Mouse (Mus musculus): ENCODE data around the gene Trabd2b. TPM values are rescaled to one million over a fixed set of nuclear protein-coding genes. Genes with fewer than 3 reads are reported as not detected.

Trabd2b gene
- total RNA-seq, 2 experiments from 2014 or later: 2.2 to 2.7 TPM

GRCm38 (mm10) chr4:114583546-114584144, 177.1 kb downstream of the Trabd2b start:
- DNase-seq: peak; percentile 50
- intact Hi-C loops (cut with DNase I): no loop called here

DNA sequence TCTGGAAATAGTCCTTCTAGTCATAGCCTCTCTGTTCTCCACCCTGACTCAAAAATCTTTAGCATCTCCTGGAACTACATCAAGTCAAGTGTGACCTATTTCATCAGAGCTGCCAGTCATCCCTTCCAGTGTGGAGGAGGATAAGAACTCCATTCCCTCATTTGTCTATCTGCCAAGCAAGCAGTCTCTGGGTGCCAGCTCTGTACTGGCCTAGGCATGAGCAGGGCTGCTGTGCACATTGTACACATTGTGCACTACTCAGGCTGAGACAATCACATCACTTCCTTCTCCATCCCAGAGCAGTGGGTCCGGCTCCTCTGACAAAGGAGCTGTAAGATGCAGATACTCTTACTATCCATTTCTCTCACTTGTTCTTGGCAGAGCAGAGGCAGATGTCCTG, 178.2 kb downstream of the Trabd2b start:
- intact Hi-C loops (cut with DNase I): no loop called here
- no peak for DNase-seq

- peak; percentile 20 for DNase-seq
- intact Hi-C loops (cut with DNase I): no loop called here
These were observed 187.2 kb downstream of the Trabd2b start for GRCm38 (mm10) chr4:114593554-114594215.

DNA sequence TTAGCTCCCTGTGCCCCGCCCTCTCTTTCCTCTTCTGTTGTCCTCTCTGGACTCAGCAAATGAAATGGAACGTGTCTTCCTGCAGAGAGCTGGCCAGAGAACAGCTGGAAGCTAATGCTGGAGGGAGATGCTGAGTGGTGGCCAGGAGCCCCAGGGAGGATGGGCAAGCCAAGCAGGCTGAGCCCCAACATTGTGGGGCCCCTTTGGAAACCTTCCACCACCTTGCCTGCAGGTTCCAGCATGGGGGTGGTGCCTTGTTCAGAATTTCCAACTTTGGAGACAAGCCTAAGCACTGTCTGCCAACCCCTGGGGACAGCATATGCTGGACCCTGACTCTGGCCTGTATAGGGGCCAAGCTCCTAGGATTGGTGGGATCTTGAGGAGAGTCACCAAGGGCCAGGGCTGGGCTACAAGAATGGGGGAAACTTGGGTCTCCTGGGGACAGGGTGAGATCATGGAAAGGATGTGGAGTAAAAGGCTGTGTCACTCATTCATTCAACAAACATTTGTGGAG, 188.7 kb downstream of the Trabd2b start:
- intact Hi-C loops (cut with DNase I): no loop called here

DNA sequence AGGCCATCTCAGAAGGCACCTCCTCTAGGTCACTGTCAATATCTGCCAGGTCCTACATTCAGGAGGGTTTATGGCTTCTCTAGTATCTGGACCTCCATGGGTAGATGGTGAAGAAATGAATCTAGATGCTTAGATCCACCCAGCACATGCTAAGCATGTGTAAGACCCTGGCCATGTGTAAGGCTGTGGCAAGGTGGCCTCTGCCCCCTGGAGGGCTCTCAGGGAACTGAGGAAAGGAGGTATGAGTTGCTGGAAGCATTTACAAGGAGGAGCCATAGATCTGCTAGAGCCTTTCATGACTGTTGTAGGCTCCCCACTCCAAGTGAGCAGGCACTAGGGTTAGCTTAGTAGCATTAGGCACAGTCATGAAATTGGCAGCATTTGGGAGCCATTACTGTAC, 192.6 kb downstream of the Trabd2b start:
- intact Hi-C loops (cut with DNase I): no loop called here
- peak; percentile 27 for DNase-seq

More for the DNA sequence above, 188.7 kb downstream of the Trabd2b start:
- peak; percentile 72 for DNase-seq

DNA sequence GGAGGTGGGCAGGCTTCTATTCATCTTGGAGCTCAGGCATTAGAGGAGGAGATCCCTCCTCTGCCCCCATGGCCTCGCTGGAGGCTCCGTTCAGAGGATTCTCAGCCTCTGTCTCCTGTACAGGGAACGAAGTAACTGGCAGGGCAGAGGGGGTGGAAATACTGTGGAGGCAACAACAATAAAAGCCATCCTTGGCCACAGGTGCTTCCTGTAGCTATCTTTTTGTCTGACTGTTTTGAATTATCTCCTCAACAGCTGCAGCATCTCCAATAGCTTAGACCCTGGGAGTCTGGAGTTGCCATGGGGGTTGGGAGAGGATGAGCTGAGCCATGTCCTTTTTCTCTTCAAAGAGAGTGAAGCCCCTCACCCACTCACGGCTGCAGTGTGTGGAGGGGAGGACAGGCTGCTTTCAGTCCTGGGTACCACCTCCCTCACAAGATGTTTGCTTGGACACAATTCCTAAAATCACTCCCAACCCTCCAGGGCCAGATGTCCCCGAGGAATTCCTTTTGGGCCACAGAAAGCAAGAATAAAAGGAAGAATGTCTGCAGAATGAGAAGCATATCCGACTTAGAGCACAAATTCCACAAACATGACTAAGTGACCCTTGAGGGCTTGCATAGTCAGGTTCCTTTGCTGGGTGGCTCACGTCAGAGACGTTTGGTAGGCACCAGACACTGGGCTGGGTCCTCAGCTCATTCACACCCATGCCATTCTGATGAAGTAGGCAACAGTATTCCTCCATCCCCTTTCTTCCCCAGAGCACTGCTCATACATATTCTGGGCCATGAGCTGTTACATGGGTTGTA, 194.9 kb downstream of the Trabd2b start:
- intact Hi-C loops (cut with DNase I): no loop called here
- DNase-seq: no peak

- DNase-seq: no peak
- intact Hi-C loops (cut with DNase I): no loop called here
These were observed 199.1 kb downstream of the Trabd2b start for GRCm38 (mm10) chr4:114605670-114606069.

DNA sequence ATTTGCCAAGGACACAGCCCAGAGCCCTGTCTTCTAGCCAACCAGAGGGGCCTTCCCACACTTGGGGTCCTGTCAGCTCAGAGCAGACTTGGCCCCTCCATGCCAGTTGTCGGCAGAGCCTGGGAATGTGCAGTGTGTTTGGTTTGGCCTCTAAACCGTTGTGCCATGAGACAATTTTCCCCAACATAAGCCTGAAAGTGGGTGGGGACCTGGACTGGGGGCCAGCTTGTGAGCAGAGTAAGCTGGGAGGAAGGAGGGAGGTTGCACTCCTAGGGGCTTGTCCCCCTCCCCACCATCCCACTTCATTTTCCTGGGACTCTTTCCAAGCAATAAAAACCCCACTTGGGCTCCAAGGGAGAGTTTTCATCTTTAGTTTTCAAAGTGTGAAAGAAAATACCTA, 201.3 kb downstream of the Trabd2b start:
- intact Hi-C loops (cut with DNase I): no loop called here

GRCm38 (mm10) chr4:114609297-114609696, 202.8 kb downstream of the Trabd2b start:
- intact Hi-C loops (cut with DNase I): no loop called here
- DNase-seq: no peak

More for the DNA sequence above, 201.3 kb downstream of the Trabd2b start:
- DNase-seq: no peak

GRCm38 (mm10) chr4:114611166-114611929, 204.8 kb downstream of the Trabd2b start:
- intact Hi-C loops (cut with DNase I): no loop called here
- DNase-seq: peak; percentile 74

DNA sequence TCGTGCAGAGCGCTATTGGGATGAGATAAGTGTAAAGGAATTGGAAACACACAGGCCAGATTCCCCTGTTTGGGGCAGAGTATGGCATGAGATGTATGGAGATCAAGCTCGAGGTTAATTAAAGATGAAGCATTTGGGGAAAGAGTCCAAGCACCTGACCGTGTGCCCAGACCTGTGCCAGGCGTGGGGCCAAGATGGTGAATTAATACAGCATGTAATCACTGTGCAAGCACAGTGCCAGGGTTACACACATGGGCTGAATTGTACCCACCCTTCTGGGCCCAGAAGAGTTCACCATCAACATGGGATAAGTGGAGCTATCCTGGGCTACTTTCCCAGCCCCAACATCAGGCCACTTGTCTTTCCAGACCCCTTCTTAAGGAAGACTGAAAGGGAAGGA, 205.5 kb downstream of the Trabd2b start:
- intact Hi-C loops (cut with DNase I): no loop called here
- DNase-seq: peak; percentile 75

DNA sequence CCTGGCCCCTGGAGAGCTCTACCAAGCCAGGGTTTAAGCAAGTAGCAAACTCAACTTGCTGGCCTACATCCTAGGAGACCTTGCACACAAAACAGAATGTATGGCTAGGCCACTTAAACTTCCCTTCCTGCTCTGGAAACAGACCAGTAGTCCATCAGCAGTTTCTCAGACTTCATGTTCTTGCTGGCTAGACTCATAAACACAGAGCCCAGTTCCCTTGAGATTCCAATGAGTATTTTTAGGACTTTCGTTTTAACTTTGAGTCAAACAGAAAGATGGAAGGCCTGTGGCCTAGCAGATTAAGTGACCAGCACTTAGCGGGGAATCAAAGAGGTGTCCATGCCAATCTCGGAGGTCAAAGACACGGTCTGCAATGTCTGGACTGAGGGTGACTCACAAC, 206.3 kb downstream of the Trabd2b start:
- DNase-seq: no peak
- intact Hi-C loops (cut with DNase I): no loop called here

GRCm38 (mm10) chr4:114614086-114614485, 207.6 kb downstream of the Trabd2b start:
- peak; percentile 37 for DNase-seq
- intact Hi-C loops (cut with DNase I): no loop called here

DNA sequence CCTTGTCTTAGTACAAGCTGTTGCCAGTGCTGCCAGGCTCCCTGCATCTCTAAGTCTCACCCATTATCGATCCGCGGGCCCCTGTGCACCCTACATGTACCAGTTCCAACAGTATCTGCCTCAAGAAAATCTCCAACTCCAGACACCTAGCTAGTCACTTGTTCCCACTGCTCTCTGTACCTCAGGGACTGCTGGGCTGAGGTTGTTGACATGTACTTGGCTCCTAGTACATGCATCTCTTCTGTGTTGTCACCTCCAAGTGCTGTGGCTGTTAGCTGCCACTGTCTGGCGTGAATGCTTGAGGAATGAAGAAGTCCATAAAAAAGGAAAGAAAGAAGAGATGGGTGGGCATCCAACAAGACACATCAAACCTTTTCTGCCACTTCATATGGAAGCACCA, 209.2 kb downstream of the Trabd2b start:
- no peak for DNase-seq
- intact Hi-C loops (cut with DNase I): no loop called here

DNA sequence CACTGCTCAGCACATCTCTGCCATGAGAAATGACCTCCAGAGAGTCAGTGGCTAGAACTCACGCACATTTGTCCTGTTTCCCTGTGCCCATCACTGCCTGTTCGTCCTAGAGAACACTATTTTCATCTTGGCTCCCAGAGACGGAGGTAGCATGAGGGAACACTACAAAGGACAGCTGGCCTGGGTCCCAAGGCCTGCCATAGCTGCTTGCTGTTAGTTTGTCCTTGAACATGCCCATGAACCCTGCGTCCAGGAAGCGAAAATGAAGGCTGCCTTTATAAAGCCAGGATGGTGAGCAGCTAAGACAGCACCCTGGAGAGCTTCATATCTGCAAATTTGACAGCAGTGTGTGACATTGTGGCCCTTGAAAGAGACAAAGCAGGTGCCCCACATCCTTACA, 216.4 kb downstream of the Trabd2b start:
- intact Hi-C loops (cut with DNase I): no loop called here
- no peak for DNase-seq

DNA sequence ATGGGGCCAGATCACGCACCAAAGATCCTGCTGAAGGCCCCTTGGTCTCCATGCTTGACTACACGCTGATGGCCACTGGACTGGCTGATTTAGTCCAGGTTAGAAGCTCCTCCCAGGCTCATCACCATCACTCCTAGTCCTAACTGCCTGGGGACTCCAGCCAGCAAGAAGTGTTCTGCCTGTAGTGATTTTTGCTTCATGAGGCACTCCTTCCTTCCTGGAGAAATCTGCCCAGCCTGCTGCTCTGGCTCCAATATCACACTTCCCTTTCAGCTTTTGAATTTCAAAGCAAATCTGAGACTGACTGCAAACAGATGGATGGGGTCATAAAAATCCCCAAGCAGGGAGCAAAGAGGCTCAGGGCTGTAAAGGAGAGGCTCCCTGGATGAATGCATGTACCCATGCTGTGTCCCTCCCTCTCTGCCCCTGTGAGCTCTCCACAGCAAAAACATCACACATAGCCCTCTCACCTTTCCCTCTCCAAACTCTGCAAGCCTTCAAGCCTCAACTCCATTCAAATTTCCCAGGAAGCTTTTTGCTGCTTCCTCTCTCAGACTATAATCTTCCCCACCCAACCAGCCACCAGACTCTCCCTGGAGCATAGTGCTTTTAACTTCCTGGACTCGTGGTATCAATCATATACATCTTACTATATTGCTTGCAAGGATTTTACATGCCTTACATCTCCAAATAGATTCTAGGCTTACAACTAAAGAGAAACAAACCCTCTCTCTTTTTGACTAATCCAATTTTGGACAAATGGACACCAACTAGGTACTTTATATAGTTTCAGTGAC, 217.8 kb downstream of the Trabd2b start:
- intact Hi-C loops (cut with DNase I): no loop called here
- no peak for DNase-seq

DNA sequence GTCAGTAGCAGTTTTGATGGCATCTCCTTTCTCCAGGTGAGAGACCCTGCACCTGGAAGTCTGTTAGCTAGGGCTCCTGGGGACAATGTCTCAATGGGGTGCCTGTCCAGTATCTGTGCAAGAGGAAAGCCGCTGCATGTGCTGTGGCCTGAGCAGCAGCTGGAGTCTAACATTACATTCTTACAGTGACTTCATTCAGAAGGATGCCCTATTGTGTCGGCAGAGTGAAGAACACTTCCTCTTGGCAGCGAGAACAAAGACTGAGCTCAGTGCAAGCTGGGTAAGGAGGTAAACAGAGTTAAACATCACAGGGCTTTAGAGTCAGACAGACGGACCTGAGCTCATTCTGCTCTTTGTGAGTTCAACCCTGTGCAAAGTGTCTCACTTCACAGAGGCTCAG, 218.8 kb downstream of the Trabd2b start:
- intact Hi-C loops (cut with DNase I): no loop called here
- DNase-seq: no peak

- intact Hi-C loops (cut with DNase I): no loop called here
- DNase-seq: no peak
These were observed 219.4 kb downstream of the Trabd2b start for GRCm38 (mm10) chr4:114625920-114626319.

DNA sequence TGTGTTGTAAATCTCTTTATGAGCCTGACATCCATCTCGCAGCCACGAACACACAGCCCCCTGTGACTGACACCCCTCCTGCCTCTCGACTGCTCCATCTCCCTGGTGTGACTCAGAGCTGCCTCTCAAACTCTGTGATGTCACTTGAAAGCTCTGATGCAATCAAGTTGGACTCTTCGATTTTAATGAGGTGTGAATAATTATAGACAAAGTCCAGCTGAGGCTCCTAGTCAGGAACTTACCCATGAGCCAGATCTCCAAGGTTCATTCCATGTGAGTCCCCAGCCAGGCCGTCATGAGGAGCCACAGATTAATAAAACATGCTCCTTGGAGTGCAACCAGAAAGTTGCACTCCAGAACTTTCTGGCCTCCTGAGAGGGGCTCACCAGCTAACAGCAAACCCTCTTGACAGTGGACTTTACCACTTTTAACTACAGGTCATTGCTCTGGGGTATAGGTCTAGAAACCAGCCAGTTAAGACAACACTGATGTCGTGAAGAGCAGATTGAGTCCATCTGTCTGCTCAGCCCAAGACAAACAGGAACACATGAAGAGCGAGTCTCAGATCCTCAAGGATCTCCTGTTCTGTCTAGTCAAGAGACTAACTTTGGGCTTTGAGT, 221.3 kb downstream of the Trabd2b start:
- DNase-seq: no peak
- intact Hi-C loops (cut with DNase I): no loop called here
